Mouse (Mus musculus): ENCODE results near the gene 4632433K11Rik. TPM values are rescaled to one million over a fixed set of nuclear protein-coding genes. Genes with fewer than 3 reads are reported as not detected.

4632433K11Rik gene
- polyA plus RNA-seq, 1 experiment: not detected

DNA sequence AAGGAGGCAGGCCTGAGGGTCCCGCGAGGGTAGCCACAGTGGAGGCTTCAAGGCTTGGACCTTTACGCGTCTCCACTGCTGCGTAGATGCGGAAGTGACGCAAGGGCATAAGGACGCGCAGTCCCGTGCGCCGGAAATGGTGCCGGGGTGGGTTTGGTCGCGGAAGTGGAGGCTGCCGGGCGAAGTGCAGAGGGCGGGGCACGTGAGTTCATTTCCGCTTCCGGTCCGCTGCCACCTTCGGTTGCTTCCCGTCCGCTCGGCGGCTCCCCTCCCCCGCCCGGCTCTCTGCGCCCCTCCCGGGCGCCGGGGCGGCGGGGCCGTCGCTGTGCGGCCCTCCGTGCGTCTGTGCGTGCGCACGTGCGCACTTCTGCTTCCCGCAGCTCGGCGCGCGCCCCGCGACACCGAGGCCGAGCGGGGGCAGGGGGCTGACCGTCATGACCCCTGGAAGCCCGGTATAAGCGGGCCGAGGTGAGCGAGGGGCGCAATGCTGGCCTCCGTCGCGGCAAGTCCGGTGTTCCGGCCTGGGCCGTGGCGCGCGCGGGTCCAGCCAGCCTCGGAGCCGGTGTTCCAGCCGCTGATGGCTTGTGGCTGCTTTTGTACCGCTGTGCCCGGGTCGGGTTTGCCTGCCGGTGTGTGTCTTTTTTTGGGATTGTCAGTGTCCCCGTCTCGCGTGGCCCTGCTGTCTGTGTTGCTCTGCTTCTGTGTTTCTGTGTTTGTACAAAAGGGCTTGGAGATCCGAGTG, 46.3 kb downstream of the 4632433K11Rik start, which contains the start of gene Epn1:
Gene Epn1 (plus strand): TSS at position 226 of the 742 bp plus-strand sequence.
- H3K4me3 ChIP-seq (ENCODE audit: control insufficient read depth, insufficient read depth, low read length): peak within 1 kb of the TSS; percentile 78
- H3K27ac ChIP-seq (ENCODE audit: control insufficient read depth, insufficient read depth, low read length): no peak within 1 kb of the TSS; the same call in 1 of the 2 replicates
- H3K4me1 ChIP-seq (replicated peaks; ENCODE audit: control insufficient read depth, insufficient read depth, low read length): peaks cover 8% of the 10 kb centered on the region
- under 1% methylated on average over 81 of the region's 81 CpGs for WGBS
- DNase-seq: peak; percentile 96
- H3K36me3 ChIP-seq (ENCODE audit: control insufficient read depth, insufficient read depth, low read length): peaks cover 46% of the 10 kb centered on the region
- TF ChIP-seq POLR2A (IDR thresholded peaks at IDR 0.05; ENCODE audit: control insufficient read depth, extremely low read depth, insufficient read depth, low read length, poor library complexity): peak; percentile 43; the same call in 1 of the 2 replicates
- TF ChIP-seq CTCF (IDR thresholded peaks at IDR 0.05; ENCODE audit: borderline replicate concordance, control insufficient read depth, extremely low read depth, insufficient read depth, low read length, poor library complexity): 0 out of 2 replicates have a peak, but pooled peaks have one; percentile 5
- H3K27me3 ChIP-seq (ENCODE audit: control insufficient read depth, insufficient read depth, low read length): no peaks in the 10 kb centered on the region

DNA sequence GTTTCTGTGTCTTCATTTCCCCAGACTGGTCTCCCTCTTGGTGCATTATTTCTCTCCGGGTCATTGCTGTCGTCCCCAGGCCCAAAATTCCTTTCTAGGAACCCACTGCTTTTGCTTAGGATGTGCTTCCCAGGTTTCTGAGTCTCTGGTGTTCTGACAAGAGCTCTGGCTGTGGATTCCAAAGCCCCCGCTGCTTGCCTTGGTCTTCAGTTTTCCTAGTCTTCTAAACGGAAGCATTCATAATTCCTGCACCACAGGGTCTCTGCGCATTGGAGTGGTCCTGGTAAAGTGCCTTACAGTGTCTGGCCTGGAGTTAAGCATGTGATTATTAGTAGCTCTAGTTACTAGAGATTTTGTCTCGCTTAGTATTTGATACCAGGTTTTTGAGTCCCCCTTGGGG, 46.9 kb downstream of the 4632433K11Rik start:
- Histone ChIP-seq H3K36me3 (ENCODE audit: control insufficient read depth, insufficient read depth, low read length) (peaks cover 42% of the 10 kb centered on the region), H3K27ac (ENCODE audit: control insufficient read depth, insufficient read depth, low read length) (no peak overlapping the region), H3K4me3 (ENCODE audit: control insufficient read depth, insufficient read depth, low read length) (peak overlapping the region; percentile 78), H3K27me3 (ENCODE audit: control insufficient read depth, insufficient read depth, low read length) (no peaks in the 10 kb centered on the region), H3K4me1 (replicated peaks; ENCODE audit: control insufficient read depth, insufficient read depth, low read length) (peaks cover 8% of the 10 kb centered on the region)
- TF ChIP-seq POLR2A (IDR thresholded peaks at IDR 0.05; ENCODE audit: control insufficient read depth, extremely low read depth, insufficient read depth, low read length, poor library complexity): no peak
- no peak for TF ChIP-seq CTCF (IDR thresholded peaks at IDR 0.05; ENCODE audit: borderline replicate concordance, control insufficient read depth, extremely low read depth, insufficient read depth, low read length, poor library complexity)
- no peak for DNase-seq
- 18% methylated on average over 6 of the region's 6 CpGs for WGBS

DNA sequence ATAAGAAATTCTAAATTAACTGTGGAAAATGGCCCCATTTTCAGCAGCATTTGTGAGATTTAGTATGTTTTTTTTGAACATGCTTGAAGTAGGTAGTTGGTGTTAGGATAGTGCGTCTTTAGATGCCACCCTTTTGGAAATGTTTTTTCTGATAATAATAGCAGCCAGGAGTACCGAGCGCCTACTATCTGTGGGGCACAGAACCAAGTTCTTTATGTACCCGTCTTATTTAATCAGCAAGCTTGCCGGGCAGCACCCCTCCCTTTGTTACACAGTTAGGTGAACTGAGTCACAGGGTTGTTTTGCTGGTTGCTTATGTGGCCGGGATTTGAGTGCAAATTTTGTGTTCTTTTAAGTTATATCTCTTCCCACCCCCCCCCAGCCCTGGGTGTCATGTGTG, 47.3 kb downstream of the 4632433K11Rik start:
- Histone ChIP-seq H3K27me3 (ENCODE audit: control insufficient read depth, insufficient read depth, low read length) (no peaks in the 10 kb centered on the region), H3K27ac (ENCODE audit: control insufficient read depth, insufficient read depth, low read length) (no peak overlapping the region), H3K36me3 (ENCODE audit: control insufficient read depth, insufficient read depth, low read length) (peaks cover 39% of the 10 kb centered on the region), H3K4me1 (replicated peaks; ENCODE audit: control insufficient read depth, insufficient read depth, low read length) (peaks cover 8% of the 10 kb centered on the region), H3K4me3 (ENCODE audit: control insufficient read depth, insufficient read depth, low read length) (no peak overlapping the region)
- no peak for DNase-seq
- TF ChIP-seq CTCF (IDR thresholded peaks at IDR 0.05; ENCODE audit: borderline replicate concordance, control insufficient read depth, extremely low read depth, insufficient read depth, low read length, poor library complexity) (no peak), POLR2A (IDR thresholded peaks at IDR 0.05; ENCODE audit: control insufficient read depth, extremely low read depth, insufficient read depth, low read length, poor library complexity) (no peak)
- 71% methylated on average over 6 of the region's 6 CpGs for WGBS

DNA sequence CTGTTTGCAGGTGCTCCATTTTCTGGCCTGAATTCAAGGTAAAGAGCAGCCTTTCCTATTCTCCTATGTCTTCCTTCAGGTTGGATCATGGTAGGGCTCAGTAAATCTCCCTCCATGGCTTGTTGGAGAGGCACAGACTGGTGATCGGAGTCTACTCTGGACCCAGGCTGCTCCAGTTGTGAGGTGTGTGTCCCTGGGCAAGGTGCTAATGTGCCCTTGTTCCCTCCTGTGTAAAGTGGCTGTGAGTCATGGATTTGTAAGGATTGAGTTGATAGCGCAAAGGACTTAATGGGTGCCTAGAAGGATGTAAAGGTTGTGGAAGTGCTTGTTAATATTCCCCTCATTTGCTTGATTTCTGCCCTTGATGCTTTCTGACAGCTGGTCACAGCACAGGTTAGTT, 48.0 kb downstream of the 4632433K11Rik start:
- WGBS: 96% methylated on average over 2 of the region's 2 CpGs
- peaks cover 38% of the 10 kb centered on the region for H3K36me3 ChIP-seq (ENCODE audit: control insufficient read depth, insufficient read depth, low read length)
- TF ChIP-seq POLR2A (IDR thresholded peaks at IDR 0.05; ENCODE audit: control insufficient read depth, extremely low read depth, insufficient read depth, low read length, poor library complexity) (no peak), CTCF (IDR thresholded peaks at IDR 0.05; ENCODE audit: borderline replicate concordance, control insufficient read depth, extremely low read depth, insufficient read depth, low read length, poor library complexity) (no peak)
- H3K27ac ChIP-seq (ENCODE audit: control insufficient read depth, insufficient read depth, low read length): no peak overlapping the region
- H3K27me3 ChIP-seq (ENCODE audit: control insufficient read depth, insufficient read depth, low read length): no peaks in the 10 kb centered on the region
- H3K4me3 ChIP-seq (ENCODE audit: control insufficient read depth, insufficient read depth, low read length): no peak overlapping the region
- no peak for DNase-seq
- peaks cover 8% of the 10 kb centered on the region for H3K4me1 ChIP-seq (replicated peaks; ENCODE audit: control insufficient read depth, insufficient read depth, low read length)

DNA sequence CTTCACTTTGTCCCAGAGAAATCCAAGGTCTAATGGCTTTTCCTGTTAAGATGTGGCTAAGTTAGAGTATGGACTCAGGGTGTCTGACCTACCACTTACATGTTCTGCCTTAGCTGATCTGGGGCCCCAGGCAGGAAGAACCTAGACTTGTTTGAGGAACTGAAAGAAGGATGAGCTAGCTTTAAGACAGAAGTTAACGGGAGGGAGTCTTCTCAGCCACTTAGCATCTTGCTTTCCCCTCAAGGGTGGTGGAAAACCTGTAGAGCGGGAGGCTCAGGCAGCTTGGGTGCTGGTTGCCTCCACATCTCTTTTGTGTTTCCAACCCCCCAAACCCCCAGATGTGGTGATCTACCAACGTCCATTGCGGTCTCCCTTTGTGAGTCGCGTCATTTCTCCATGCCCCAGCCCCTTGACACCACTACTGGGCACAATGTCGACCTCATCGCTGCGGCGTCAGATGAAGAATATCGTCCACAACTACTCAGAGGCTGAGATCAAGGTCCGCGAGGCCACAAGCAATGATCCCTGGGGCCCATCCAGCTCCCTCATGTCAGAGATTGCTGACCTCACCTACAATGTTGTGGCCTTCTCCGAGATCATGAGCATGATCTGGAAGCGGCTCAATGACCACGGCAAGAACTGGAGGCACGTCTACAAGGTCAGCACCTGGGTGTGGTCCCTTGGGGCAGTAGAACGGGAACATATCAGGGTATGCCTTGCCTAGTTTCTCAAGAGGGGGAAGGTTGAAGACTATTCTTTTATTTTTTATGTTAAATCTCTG, 49.6 kb downstream of the 4632433K11Rik start:
- peaks cover 8% of the 10 kb centered on the region for H3K4me1 ChIP-seq (replicated peaks; ENCODE audit: control insufficient read depth, insufficient read depth, low read length)
- no peak for DNase-seq
- peaks cover 31% of the 10 kb centered on the region for H3K36me3 ChIP-seq (ENCODE audit: control insufficient read depth, insufficient read depth, low read length)
- no peak overlapping the region for H3K27ac ChIP-seq (ENCODE audit: control insufficient read depth, insufficient read depth, low read length)
- H3K27me3 ChIP-seq (ENCODE audit: control insufficient read depth, insufficient read depth, low read length): no peaks in the 10 kb centered on the region
- H3K4me3 ChIP-seq (ENCODE audit: control insufficient read depth, insufficient read depth, low read length): no peak overlapping the region
- 91% methylated on average over 18 of the region's 18 CpGs for WGBS
- TF ChIP-seq POLR2A (IDR thresholded peaks at IDR 0.05; ENCODE audit: control insufficient read depth, extremely low read depth, insufficient read depth, low read length, poor library complexity) (0 out of 2 replicates have a peak, but pooled peaks have one; percentile 16), CTCF (IDR thresholded peaks at IDR 0.05; ENCODE audit: borderline replicate concordance, control insufficient read depth, extremely low read depth, insufficient read depth, low read length, poor library complexity) (no peak)

Other genes with a start within 250 kb of the 4632433K11Rik start
- gene Tmem238, start 244.5 kb upstream of the 4632433K11Rik start, polyA plus RNA-seq (2012; rRNA removed): 18.1 and 23.5 TPM in 2 replicates
- gene Rpl28, start 241.2 kb upstream of the 4632433K11Rik start, polyA plus RNA-seq (2012; rRNA removed): 367 and 512 TPM in 2 replicates
- 970 and 1,071 TPM in 2 replicates for gene Ube2s, start 221.5 kb upstream of the 4632433K11Rik start, polyA plus RNA-seq (2012; rRNA removed)
- 0.48 and 0.74 TPM in 2 replicates for gene Shisa7, start 189.4 kb upstream of the 4632433K11Rik start, polyA plus RNA-seq (2012; rRNA removed)
- gene Isoc2b, start 163.9 kb upstream of the 4632433K11Rik start, polyA plus RNA-seq (2012; rRNA removed): 21.8 and 23.6 TPM in 2 replicates
- gene Isoc2a, start 157.0 kb upstream of the 4632433K11Rik start, polyA plus RNA-seq (2012; rRNA removed): 20.3 and 20.5 TPM in 2 replicates
- gene Gm36210, start 127.6 kb upstream of the 4632433K11Rik start, polyA plus RNA-seq (2012; rRNA removed): 0.15 and 0.17 TPM in 2 replicates
- gene Zfp628, start 118.9 kb upstream of the 4632433K11Rik start, polyA plus RNA-seq (2012; rRNA removed): 40.2 and 51.2 TPM in 2 replicates
- 4.4 and 5.9 TPM in 2 replicates for gene Nat14, start 112.1 kb upstream of the 4632433K11Rik start, polyA plus RNA-seq (2012; rRNA removed)
- gene Ssc5d, start 108.3 kb upstream of the 4632433K11Rik start, polyA plus RNA-seq (2012; rRNA removed): 1.0 and 1.1 TPM in 2 replicates
- 1.5 and 5.4 TPM in 2 replicates for gene Sbk2, start 69.7 kb upstream of the 4632433K11Rik start, polyA plus RNA-seq (2012; rRNA removed)
- 0.36 and 3.7 TPM in 2 replicates for gene Sbk3, start 63.0 kb upstream of the 4632433K11Rik start, polyA plus RNA-seq (2012; rRNA removed)
- gene Zfp579, start 38.0 kb upstream of the 4632433K11Rik start, polyA plus RNA-seq (2012; rRNA removed): 125 and 133 TPM in 2 replicates
- 52.2 and 54.6 TPM in 2 replicates for gene Zfp524, start 19.7 kb upstream of the 4632433K11Rik start, polyA plus RNA-seq (2012; rRNA removed)
- gene Fiz1, start 19.4 kb upstream of the 4632433K11Rik start, polyA plus RNA-seq (2012; rRNA removed): 79.3 and 85.2 TPM in 2 replicates
- not detected in 2 replicates for gene Gm44973, start 18.6 kb upstream of the 4632433K11Rik start, polyA plus RNA-seq (2012; rRNA removed)
- 105 and 120 TPM in 2 replicates for gene Zfp865, start 13.7 kb upstream of the 4632433K11Rik start, polyA plus RNA-seq (2012; rRNA removed)
- 0.52 and 0.97 TPM in 2 replicates for gene Ccdc106, start 13.6 kb upstream of the 4632433K11Rik start, polyA plus RNA-seq (2012; rRNA removed)
- gene Zfp784, start 4.3 kb downstream of the 4632433K11Rik start, polyA plus RNA-seq (2012; rRNA removed): 5.2 and 6.3 TPM in 2 replicates
- 29.9 and 42.3 TPM in 2 replicates for gene Zfp580, start 17.4 kb downstream of the 4632433K11Rik start, polyA plus RNA-seq (2012; rRNA removed)
- 437 and 438 TPM in 2 replicates for gene U2af2, start 28.0 kb downstream of the 4632433K11Rik start, polyA plus RNA-seq (2012; rRNA removed)
- 230 and 280 TPM in 2 replicates for gene Epn1, start 46.1 kb downstream of the 4632433K11Rik start, polyA plus RNA-seq (2012; rRNA removed)
- gene Rfpl4, start 82.8 kb downstream of the 4632433K11Rik start, polyA plus RNA-seq (2012; rRNA removed): not detected in 2 replicates
- gene Rasl2-9, start 91.8 kb downstream of the 4632433K11Rik start, polyA plus RNA-seq (2012; rRNA removed): 0.17 and 0.39 TPM in 2 replicates
- not detected in 2 replicates for gene Vmn1r55, start 115.6 kb downstream of the 4632433K11Rik start, polyA plus RNA-seq (2012; rRNA removed)
- not detected in 2 replicates for gene Vmn1r56, start 162.6 kb downstream of the 4632433K11Rik start, polyA plus RNA-seq (2012; rRNA removed)
- gene Vmn1r57, start 184.4 kb downstream of the 4632433K11Rik start, polyA plus RNA-seq (2012; rRNA removed): not detected in 2 replicates

All from thymus, adult 2 months (tissue).